28 mouse cellular contexts compared by ENCODE assay signal in genomic region chr12:41716946-41717345, GRCm38 (mm10).
"Had no signal": no experiment of that assay in that cellular context is flagged by ENCODE, and none has a peak within 500 bp of the region (broad histone marks: within the 10 kb centered on the region; RNA-seq: fewer than 3 reads in every experiment).

No protein-coding gene starts in this region.

- H3K4me2 ChIP-seq: heart, embryonic 12.5 days; hindbrain, embryonic 12.5 days; hindbrain, embryonic 14.5 days; intestine, embryonic 15.5 days; limb, embryonic 12.5 days; liver, embryonic 11.5 days; liver, embryonic 13.5 days; liver, embryonic 15.5 days had no signal

- H3K27ac ChIP-seq: gastrocnemius, adult 2 months; heart, embryonic 10.5 days; hindbrain, embryonic 10.5 days; hindbrain, embryonic 12.5 days; hindbrain, embryonic 14.5 days; intestine, embryonic 15.5 days; layer of hippocampus, adult 2 months; left cerebral cortex, adult 2 months; limb, embryonic 10.5 days; limb, embryonic 12.5 days; liver, embryonic 13.5 days; liver, embryonic 15.5 days had no signal

- H3K4me3 ChIP-seq: gastrocnemius, adult 2 months; heart, embryonic 10.5 days; heart, embryonic 12.5 days; hindbrain, embryonic 10.5 days; hindbrain, embryonic 12.5 days; intestine, embryonic 15.5 days; layer of hippocampus, adult 2 months; left cerebral cortex, adult 2 months; limb, embryonic 10.5 days; limb, embryonic 12.5 days; liver, embryonic 13.5 days; liver, embryonic 15.5 days had no signal

- H3K9ac ChIP-seq: heart, embryonic 12.5 days; hindbrain, embryonic 12.5 days; hindbrain, embryonic 14.5 days; intestine, embryonic 15.5 days; limb, embryonic 12.5 days; liver, embryonic 13.5 days; liver, embryonic 15.5 days had no signal

- H3K9me3 ChIP-seq: intestine, embryonic 15.5 days; limb, embryonic 10.5 days; liver, embryonic 13.5 days; liver, embryonic 15.5 days had no signal

- H3K4me1 ChIP-seq: heart, embryonic 10.5 days; heart, embryonic 12.5 days; hindbrain, embryonic 10.5 days; hindbrain, embryonic 12.5 days; intestine, embryonic 15.5 days; limb, embryonic 10.5 days; limb, embryonic 12.5 days; liver, embryonic 13.5 days; liver, embryonic 15.5 days had no signal

- ATAC-seq: hindbrain, embryonic 16.5 days; inflammation-experienced regulatory T-cells, adult 6 months; intestine, embryonic 15.5 days; intestine, postnatal 0 days had no signal

- DNase-seq: gastrocnemius, adult 2 months; gastrocnemius, postnatal 14 days; gastrocnemius, postnatal 36 days; heart, adult 18-20 months; heart, postnatal 10 days; heart, postnatal 4 days; kidney, adult 18-20 months; kidney, adult 8-10 months; kidney, postnatal 10 days; kidney, postnatal 25 days; kidney, postnatal 4 days; liver; liver, embryonic 13.5 days had no signal

- H3K27me3 ChIP-seq: heart, embryonic 12.5 days; hindbrain, embryonic 12.5 days; intestine, embryonic 15.5 days; limb, embryonic 12.5 days; liver, embryonic 13.5 days; liver, embryonic 15.5 days had no signal

- H3K36me3 ChIP-seq: heart, embryonic 10.5 days; heart, embryonic 12.5 days; hindbrain, embryonic 10.5 days; hindbrain, embryonic 12.5 days; intestine, embryonic 15.5 days; limb, embryonic 10.5 days; limb, embryonic 12.5 days; liver, embryonic 13.5 days; liver, embryonic 15.5 days had no signal
